Mouse (Mus musculus) kidney, postnatal 0 days (tissue): ENCODE measurements at regions not wholly inside any gene's neighbourhood (a gene's known extent, or its start where the extent isn't known, plus 50 kb on each side); places are given as distances from the start of the nearest gene placed in this dataset.
A peak's percentile ranks its signal among the peaks of the same experiment; 100 is the strongest.

Experiments
- ATAC-seq: fragments of 200-750 bp; cut with Nextera tagmentation; replicated peaks from 2 replicates; pipeline ENCODE4 v1.8.0; 2017; ENCODE audit warnings: low read depth, moderate number of reproducible peaks, moderate TSS enrichment, moderate library complexity; ENCODE audit not compliant: low FRiP score
- DNase-seq: peaks from one replicate; pipeline ENCODE4 v3.0.0-alpha.2; 2016; ENCODE audit warnings: low spot score
- H3K27ac ChIP-seq: fragments of 300-500 bp; sonication (generic); 2 replicates; pipeline ENCODE4 v1.5.1; 2014; ENCODE audit warnings: mild to moderate bottlenecking
- H3K27me3 ChIP-seq: fragments of 300-500 bp; sonication (generic); 2 replicates; pipeline ENCODE4 v1.6.1; 2014; ENCODE audit warnings: low read length, mixed read lengths; ENCODE audit not compliant: insufficient read depth
- H3K36me3 ChIP-seq: fragments of 300-500 bp; sonication (generic); 2 replicates; pipeline ENCODE4 v1.6.1; 2014; ENCODE audit warnings: low read length, mixed read lengths; ENCODE audit not compliant: insufficient read depth
- H3K4me1 ChIP-seq: fragments of 300-500 bp; sonication (generic); replicated peaks from 2 replicates; pipeline ENCODE4 v1.6.1; 2014; ENCODE audit warnings: antibody characterized with exemption, low read length, mixed read lengths; ENCODE audit not compliant: insufficient read depth
- H3K4me2 ChIP-seq: fragments of 300-500 bp; sonication (generic); 2 replicates; pipeline ENCODE4 v1.6.1; 2014; ENCODE audit warnings: mild to moderate bottlenecking, low read length, moderate library complexity, mixed read lengths
- H3K4me3 ChIP-seq: fragments of 300-500 bp; sonication (generic); replicated peaks from 2 replicates; pipeline ENCODE4 v1.5.1; 2014; ENCODE audit warnings: low read depth, low read length
- H3K9ac ChIP-seq: fragments of 300-500 bp; sonication (generic); 2 replicates; pipeline ENCODE4 v1.6.1; 2014; ENCODE audit warnings: low read depth, low read length
- H3K9me3 ChIP-seq: fragments of 300-500 bp; sonication (generic); replicated peaks from 2 replicates; pipeline ENCODE4 v1.6.1; 2016; ENCODE audit warnings: low read length, inconsistent platforms, mixed read lengths
- CTCF ChIP-seq: IDR thresholded peaks from 2 replicates; pipeline ENCODE4 v1.5.1; 2016; ENCODE audit warnings: antibody characterized with exemption, low read depth, mild to moderate bottlenecking, moderate library complexity
- WGBS: fragments of 180-500 bp; shearing (Covaris S2); extraction: QIAGEN DNeasy Blood & Tissue Kit; methylation state at CpG from one replicate; pipeline ENCODE4 v1.1.7; 2014; 5-methylcytosine and 5-hydroxymethylcytosine counted together

GRCm38 (mm10) chr5:75824660-75825059 is 153.6 kb downstream of the Kdr start:
- Histone ChIP-seq H3K9ac (no peak overlapping the region), H3K4me3 (no peak overlapping the region), H3K4me2 (no peak overlapping the region), H3K27me3 (no peaks in the 10 kb centered on the region), H3K4me1 (no peaks in the 10 kb centered on the region), H3K27ac (no peak overlapping the region), H3K36me3 (no peaks in the 10 kb centered on the region), H3K9me3 (no peaks in the 10 kb centered on the region)
- DNase-seq, result no peak
- no peak for TF ChIP-seq CTCF
- ATAC-seq, result no peak
- 91% methylated on average over 4 of the region's 4 CpGs for WGBS

GRCm38 (mm10) chr5:75823646-75824045 is 154.6 kb downstream of the Kdr start:
- Histone ChIP-seq H3K36me3 (no peaks in the 10 kb centered on the region), H3K4me2 (no peak overlapping the region), H3K4me1 (no peaks in the 10 kb centered on the region), H3K9ac (no peak overlapping the region), H3K9me3 (no peaks in the 10 kb centered on the region), H3K4me3 (no peak overlapping the region), H3K27me3 (no peaks in the 10 kb centered on the region), H3K27ac (no peak overlapping the region)
- WGBS, result 90% methylated on average over 3 of the region's 3 CpGs
- no peak for ATAC-seq
- no peak for DNase-seq
- TF ChIP-seq CTCF, result no peak

GRCm38 (mm10) chr5:75817396-75817795 is 160.9 kb downstream of the Kdr start:
- Histone ChIP-seq H3K4me2 (no peak overlapping the region), H3K4me3 (no peak overlapping the region), H3K4me1 (no peaks in the 10 kb centered on the region), H3K27me3 (no peaks in the 10 kb centered on the region), H3K36me3 (no peaks in the 10 kb centered on the region), H3K9me3 (no peaks in the 10 kb centered on the region), H3K27ac (no peak overlapping the region), H3K9ac (no peak overlapping the region)
- DNase-seq, result no peak
- no peak for ATAC-seq
- WGBS, result 98% methylated on average over 13 of the region's 13 CpGs
- TF ChIP-seq CTCF, result no peak

GRCm38 (mm10) chr5:75814393-75814984 is 163.8 kb downstream of the Kdr start:
- WGBS, result 61% methylated on average over 12 of the region's 12 CpGs
- Histone ChIP-seq H3K4me2 (no peak overlapping the region), H3K27ac (no peak overlapping the region), H3K9me3 (no peaks in the 10 kb centered on the region), H3K36me3 (no peaks in the 10 kb centered on the region), H3K4me1 (no peaks in the 10 kb centered on the region), H3K27me3 (no peaks in the 10 kb centered on the region), H3K9ac (no peak overlapping the region), H3K4me3 (no peak overlapping the region)
- TF ChIP-seq CTCF, result no peak
- ATAC-seq (no peak), DNase-seq (peak; percentile 31)

- WGBS, result 24% methylated on average over 4 of the region's 4 CpGs
- no peak for TF ChIP-seq CTCF
- H3K9ac ChIP-seq, result no peak overlapping the region
- H3K27ac ChIP-seq, result no peak overlapping the region
- DNase-seq (peak; percentile 53), ATAC-seq (no peak)
- no peaks in the 10 kb centered on the region for H3K36me3 ChIP-seq
- H3K4me3 ChIP-seq, result no peak overlapping the region
- no peaks in the 10 kb centered on the region for H3K27me3 ChIP-seq
- H3K9me3 ChIP-seq, result no peaks in the 10 kb centered on the region
- H3K4me2 ChIP-seq, result no peak overlapping the region
- H3K4me1 ChIP-seq, result no peaks in the 10 kb centered on the region
Observed at GRCm38 (mm10) chr5:75812686-75813085, 165.6 kb downstream of the Kdr start.

- 66% methylated on average over 18 of the region's 18 CpGs for WGBS
- no peak for TF ChIP-seq CTCF
Observed at GRCm38 (mm10) chr5:75808551-75809332, 169.5 kb downstream of the Kdr start.

GRCm38 (mm10) chr5:75805011-75805410 is 173.2 kb downstream of the Kdr start:
- Histone ChIP-seq H3K4me3 (no peak overlapping the region), H3K27ac (no peak overlapping the region), H3K36me3 (no peaks in the 10 kb centered on the region), H3K27me3 (no peaks in the 10 kb centered on the region), H3K9ac (no peak overlapping the region), H3K4me1 (no peaks in the 10 kb centered on the region), H3K9me3 (no peaks in the 10 kb centered on the region), H3K4me2 (no peak overlapping the region)
- no peak for DNase-seq
- no peak for ATAC-seq
- 95% methylated on average over 2 of the region's 2 CpGs for whole genome bisulfite sequencing
- no peak for TF ChIP-seq CTCF

More at GRCm38 (mm10) chr5:75808551-75809332, 169.5 kb downstream of the Kdr start:
- H3K27me3 ChIP-seq, result no peaks in the 10 kb centered on the region
- no peak overlapping the region for H3K9ac ChIP-seq
- no peak overlapping the region for H3K4me3 ChIP-seq
- no peaks in the 10 kb centered on the region for H3K4me1 ChIP-seq
- no peak for ATAC-seq
- DNase-seq, result peak; percentile 30
- H3K9me3 ChIP-seq, result no peaks in the 10 kb centered on the region
- no peak overlapping the region for H3K4me2 ChIP-seq
- H3K27ac ChIP-seq, result no peak overlapping the region
- no peaks in the 10 kb centered on the region for H3K36me3 ChIP-seq
